Mouse (Mus musculus) liver, embryonic 14.5 days (tissue): Measurements from ENCODE around the gene Gm10647. TPM values are rescaled to one million over a fixed set of nuclear protein-coding genes. Genes with fewer than 3 reads are reported as not detected.
"Not testable (repeated sequence)": the region's sequence is repeated elsewhere in the genome, so short reads cannot be mapped to it uniquely, and the experiment has no call there.

ENCODE experiments used
- ATAC-seq: fragments of 200-750 bp; cut with Nextera tagmentation; 2 replicates; pipeline ENCODE4 v1.8.0; 2017; ENCODE audit warnings: moderate number of reproducible peaks, mild to moderate bottlenecking, moderate library complexity; ENCODE audit not compliant: insufficient read depth
- DNase-seq, 3 experiments: peaks; one replicate each; pipeline ENCODE4 v3.0.0-alpha.2; 2012 to 2013; ENCODE audit warnings: low read depth in 3 of 3, low spot score in 3 of 3
- H3K27ac ChIP-seq: fragments of 300-500 bp; sonication (generic); 2 replicates; pipeline ENCODE4 v1.5.1; 2014; ENCODE audit warnings: moderate library complexity, mild to moderate bottlenecking, control low read depth, inconsistent platforms
- H3K27me3 ChIP-seq: fragments of 300-500 bp; sonication (generic); 2 replicates; pipeline ENCODE4 v1.6.1; 2014; ENCODE audit warnings: mild to moderate bottlenecking, low read length, moderate library complexity; ENCODE audit not compliant: control insufficient read depth, insufficient read depth
- H3K36me3 ChIP-seq: fragments of 300-500 bp; sonication (generic); replicated peaks from 2 replicates; pipeline ENCODE4 v1.6.1; 2014; ENCODE audit warnings: low read depth; ENCODE audit not compliant: control insufficient read depth, insufficient read depth
- H3K4me1 ChIP-seq, 2 experiments: fragments of 200-500 bp in 1 of 2; fragments of 300-500 bp in 1 of 2; sonication (generic) in 1 of 2; replicated peaks; 2 replicates each; pipeline ENCODE4 v1.6.1; 2012 to 2014; ENCODE audit warnings: antibody characterized with exemption in 1 of 2, inconsistent platforms in 1 of 2, low read length in 1 of 2; ENCODE audit not compliant: control insufficient read depth in 2 of 2, insufficient read depth in 2 of 2
- H3K4me2 ChIP-seq: fragments of 300-500 bp; sonication (generic); 2 replicates; pipeline ENCODE4 v1.6.1; 2014; ENCODE audit warnings: low read depth, mild to moderate bottlenecking, control low read depth, moderate library complexity
- H3K4me3 ChIP-seq, 2 experiments: fragments of 200-500 bp in 1 of 2; fragments of 300-500 bp in 1 of 2; sonication (generic) in 1 of 2; 2 replicates each; pipeline ENCODE4 v1.5.1; 2012 to 2014; ENCODE audit warnings: low read depth in 2 of 2, low read length in 2 of 2, mild to moderate bottlenecking in 2 of 2, control low read depth in 1 of 2, inconsistent platforms in 1 of 2, moderate library complexity in 1 of 2; ENCODE audit not compliant: insufficient read depth in 1 of 2
- H3K9ac ChIP-seq: fragments of 300-500 bp; sonication (generic); replicated peaks from 2 replicates; pipeline ENCODE4 v1.6.1; 2014; ENCODE audit warnings: mild to moderate bottlenecking, control low read depth, moderate library complexity
- H3K9me3 ChIP-seq: fragments of 300-500 bp; sonication (generic); 2 replicates; pipeline ENCODE4 v1.6.1; 2016; ENCODE audit warnings: low read length, mixed read lengths; ENCODE audit not compliant: control insufficient read depth
- CTCF ChIP-seq: IDR thresholded peaks from 2 replicates; pipeline ENCODE4 v1.5.1; 2016; ENCODE audit warnings: antibody characterized with exemption, low read depth, control low read depth
- EP300 ChIP-seq: IDR thresholded peaks from 2 replicates; pipeline ENCODE4 v1.6.1; 2016; ENCODE audit warnings: antibody characterized with exemption, low read depth
- whole genome bisulfite sequencing: fragments of 180-500 bp; shearing (Covaris S2); extraction: QIAGEN DNeasy Blood & Tissue Kit; methylation state at CpG from one replicate; pipeline ENCODE4 v1.1.7; 2014; ENCODE audit not compliant: insufficient replicate concordance; 5-methylcytosine and 5-hydroxymethylcytosine counted together
- polyA plus RNA-seq, 2 experiments: library from polyadenylated mRNA; depleted of rRNA in 1 of 2; stranded (reverse) in 1 of 2; unstranded in 1 of 2; fragments of >200 nt; fragmentation: Nextera tagmentation in 1 of 2; extraction: Ambion mirVana in 1 of 2; gene quantifications; 2 replicates each; pipeline versions ENCODE4 v1.2.1 to v1.2.3; 2012 to 2014

Gm10647 gene
- polyA plus RNA-seq, 2 experiments, result 0.06 to 0.08 TPM

DNA sequence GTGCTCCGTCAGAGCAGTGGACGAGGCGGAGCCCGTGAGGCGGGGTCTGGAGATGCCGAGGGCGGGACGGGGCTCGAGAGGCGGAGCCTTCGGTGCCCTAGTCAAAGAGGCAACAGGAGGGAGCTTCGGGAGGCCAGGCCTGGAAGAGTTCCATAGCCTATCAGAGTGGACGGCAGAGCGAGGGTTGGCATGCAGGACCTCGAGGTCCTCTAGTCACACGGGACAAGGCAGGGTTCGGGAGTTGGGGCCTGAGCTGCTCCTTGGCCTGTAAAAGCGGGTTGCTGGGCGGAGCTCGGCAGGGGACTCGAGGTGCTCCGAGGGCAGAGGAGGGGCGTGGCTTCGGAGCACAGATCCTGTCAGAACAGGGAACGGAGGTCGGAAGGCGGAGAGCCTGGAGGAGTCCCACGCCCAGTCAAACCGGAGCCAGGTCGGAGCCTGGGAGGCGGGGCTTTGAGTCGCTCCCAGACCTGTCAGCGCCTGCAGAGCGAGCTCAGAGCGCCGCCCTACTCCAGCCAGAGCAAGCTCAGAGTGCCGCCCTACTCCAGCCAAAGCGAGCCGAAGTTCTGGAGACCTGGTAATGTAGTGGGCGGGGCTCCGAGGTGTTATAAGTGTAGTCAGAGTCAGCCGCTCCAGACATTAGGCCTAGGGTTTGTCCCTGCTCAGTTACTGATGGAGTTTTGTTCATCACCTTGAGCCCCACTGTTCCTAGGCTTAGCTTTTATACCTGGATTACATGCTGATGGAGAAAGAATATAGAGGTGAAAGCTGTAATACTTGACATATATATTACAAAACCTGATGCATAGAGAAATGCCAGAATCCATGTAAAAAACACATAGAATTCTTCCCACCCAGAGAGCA is 1.1 kb upstream of the Gm10647 start, which contains the start of gene Aph1b:
Aph1b (minus strand) TSS at position 27 of the 861 bp plus-strand sequence.
- DNase-seq (peak; percentile 97 to 98 (median 97)), ATAC-seq (peak; percentile 97)
- peaks cover 15% of the 10 kb centered on the region for H3K27me3 ChIP-seq
- H3K27ac ChIP-seq, result no peak within 1 kb of the TSS
- no peak within 1 kb of the TSS; the same call in 1 of the 2 replicates for H3K9ac ChIP-seq
- H3K9me3 ChIP-seq, result no peaks in the 10 kb centered on the region
- no peaks in the 10 kb centered on the region for H3K36me3 ChIP-seq
- peaks cover 4 to 6% of the 10 kb centered on the region in 2 experiments for H3K4me1 ChIP-seq
- H3K4me3 ChIP-seq, result peak within 1 kb of the TSS; percentile 54 to 72
- H3K4me2 ChIP-seq, result peak within 1 kb of the TSS; percentile 74
- WGBS, result 0% methylated on average over 42 of the region's 42 CpGs
- TF ChIP-seq EP300, result no peak
- peak; percentile 14; the same call in 1 of the 2 replicates for TF ChIP-seq CTCF

DNA sequence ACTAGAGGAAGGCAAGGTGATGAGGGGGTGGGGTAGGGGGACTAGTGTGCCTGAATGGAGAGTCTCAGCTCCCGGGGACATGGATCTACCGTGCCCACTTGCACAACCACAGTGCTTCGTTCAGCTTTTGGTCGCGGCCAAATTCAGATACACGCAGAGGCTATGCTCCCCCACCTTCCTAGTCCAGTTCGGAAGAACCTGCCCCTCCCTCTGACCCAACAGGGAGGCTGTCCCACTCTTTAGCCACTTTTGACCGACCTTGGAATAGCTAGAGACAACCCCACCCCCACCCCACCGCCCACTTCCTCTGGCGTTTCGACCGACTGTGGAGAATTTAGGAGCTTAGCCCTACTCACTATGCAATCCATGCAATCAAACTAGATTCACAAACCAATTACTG is 5.1 kb downstream of the Gm10647 start:
- no peak overlapping the region for H3K9ac ChIP-seq
- no peak overlapping the region for H3K27ac ChIP-seq
- H3K36me3 ChIP-seq, result no peaks in the 10 kb centered on the region
- no peak overlapping the region for H3K4me3 ChIP-seq
- ATAC-seq (no peak), DNase-seq (no peak)
- TF ChIP-seq EP300 (no peak), CTCF (no peak)
- H3K4me2 ChIP-seq, result peak overlapping the region; percentile 28
- H3K9me3 ChIP-seq, result no peaks in the 10 kb centered on the region
- whole genome bisulfite sequencing, result 28% methylated on average over 12 of the region's 12 CpGs
- peaks cover 19% of the 10 kb centered on the region for H3K27me3 ChIP-seq
- peaks cover 0 to 13% of the 10 kb centered on the region in 2 experiments; a peak in 2 of 4 replicates for H3K4me1 ChIP-seq

DNA sequence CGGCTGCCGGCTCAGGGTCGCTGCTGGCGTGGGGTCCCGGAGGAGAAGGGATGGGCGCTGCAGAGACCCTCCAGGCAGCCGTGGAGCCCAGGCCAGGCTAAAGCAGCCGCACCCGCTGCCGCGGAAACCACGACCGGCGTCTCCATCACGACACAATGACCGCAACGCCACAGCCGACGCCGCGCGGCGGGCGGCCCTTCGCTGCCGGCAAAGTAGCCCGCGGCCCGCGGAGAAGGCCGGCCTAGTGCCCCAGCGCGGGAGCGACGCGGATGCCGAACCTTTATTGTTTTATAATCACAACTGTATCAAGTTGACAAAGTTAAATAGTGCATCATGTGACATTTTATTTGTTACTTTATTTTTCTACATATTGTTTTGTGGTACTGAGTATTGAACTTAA is 9.1 kb downstream of the Gm10647 start:
- DNase-seq, H3K9ac ChIP-seq, ATAC-seq, H3K27ac ChIP-seq, H3K9me3 ChIP-seq, H3K4me3 ChIP-seq, H3K36me3 ChIP-seq: not testable (repeated sequence)
- Histone ChIP-seq H3K4me1 (peaks cover 0 to 13% of the 10 kb centered on the region in 2 experiments; a peak in 2 of 4 replicates), H3K27me3 (peaks cover 26% of the 10 kb centered on the region), H3K4me2 (peak overlapping the region; percentile 24; the same call in 1 of the 2 replicates)
- WGBS, result 4% methylated on average over 30 of the region's 37 CpGs

DNA sequence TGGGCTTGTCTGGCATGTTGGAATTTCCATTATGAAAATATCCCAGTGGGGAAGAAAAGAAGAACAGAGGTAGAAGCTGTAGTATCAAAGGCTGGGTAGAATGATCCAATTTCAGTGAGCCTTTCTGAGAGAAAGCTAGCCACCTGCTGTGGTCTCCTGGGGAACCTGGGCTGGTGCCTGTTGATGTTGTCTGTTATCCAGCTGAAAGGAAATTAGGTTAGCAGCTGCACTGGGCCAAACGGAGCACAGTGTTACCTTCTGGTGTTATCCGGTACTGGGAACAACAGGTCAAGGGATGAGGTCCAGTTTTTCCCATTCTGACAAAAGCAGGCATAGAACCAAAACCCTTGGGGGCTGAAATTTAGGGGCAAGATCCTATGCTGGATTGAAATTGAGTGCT is 16.6 kb downstream of the Gm10647 start:
- no peak overlapping the region for H3K4me3 ChIP-seq
- H3K36me3 ChIP-seq, result no peaks in the 10 kb centered on the region
- no peak overlapping the region for H3K4me2 ChIP-seq
- no peaks in the 10 kb centered on the region for H3K9me3 ChIP-seq
- H3K9ac ChIP-seq, result no peak overlapping the region
- ATAC-seq (no peak), DNase-seq (no peak)
- H3K4me1 ChIP-seq, result no peaks in the 10 kb centered on the region
- no peak for TF ChIP-seq EP300
- TF ChIP-seq CTCF, result no peak
- H3K27ac ChIP-seq, result no peak overlapping the region
- WGBS, result 41% methylated on average over 2 of the region's 2 CpGs
- H3K27me3 ChIP-seq, result no peaks in the 10 kb centered on the region; the same call in none of the 2 replicates

DNA sequence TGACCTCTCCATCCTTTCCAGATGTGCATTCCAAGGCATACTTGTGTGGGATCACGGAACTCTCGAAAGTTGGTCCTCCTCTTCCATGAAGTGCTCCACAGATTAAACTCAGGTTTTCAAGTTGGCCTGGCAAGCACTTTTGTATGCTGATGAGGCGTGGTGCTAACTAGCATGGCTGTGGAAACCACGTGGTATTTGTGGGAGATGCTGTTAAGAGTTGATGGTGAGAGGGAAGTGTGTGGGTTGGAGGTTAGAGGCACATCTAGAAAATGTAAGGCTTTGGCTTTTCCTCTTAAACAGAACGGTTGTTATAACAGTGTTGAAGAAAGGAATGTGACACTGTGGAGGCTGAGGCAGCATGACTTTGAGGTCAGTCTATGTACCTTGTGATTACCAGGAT is 24.2 kb downstream of the Gm10647 start:
- ATAC-seq, result no peak

More for the DNA sequence above, 24.2 kb downstream of the Gm10647 start:
- no peak overlapping the region for H3K4me3 ChIP-seq
- DNase-seq, result no peak
- no peak overlapping the region for H3K27ac ChIP-seq
- TF ChIP-seq CTCF (no peak), EP300 (no peak)
- H3K27me3 ChIP-seq, result no peaks in the 10 kb centered on the region
- no peaks in the 10 kb centered on the region for H3K4me1 ChIP-seq
- no peak overlapping the region for H3K4me2 ChIP-seq
- WGBS, result 41% methylated on average over 5 of the region's 5 CpGs
- H3K9me3 ChIP-seq, result no peaks in the 10 kb centered on the region
- no peak overlapping the region for H3K9ac ChIP-seq
- H3K36me3 ChIP-seq, result no peaks in the 10 kb centered on the region
